Mouse (Mus musculus) T-cell, adult 66 days (primary cell): ENCODE data around the gene Cdk10. TPM values are rescaled to one million over a fixed set of nuclear protein-coding genes. Genes with fewer than 3 reads are reported as not detected.

Experiments used
- total RNA-seq, 2 experiments: library from RNA; stranded (reverse); gene quantifications; 3 replicates in 1 of 2; 4 replicates in 1 of 2; pipeline ENCODE4 v1.2.4; 2023

Gene Cdk10
- total RNA-seq: 10 to 100 TPM; 56.3 to 72.4 TPM

GRCm38 (mm10) chr8:123224278-123225266 is at the start of gene Cdk10:
Gene Cdk10, plus strand, starts transcription at chr8:123224842.

GRCm38 (mm10) chr8:123185566-123186409 is 38.9 kb upstream of the Cdk10 start, which contains the start of gene Dpep1:
Gene Dpep1, plus strand, starts transcription at chr8:123186242.

GRCm38 (mm10) chr8:123212321-123213117 is 12.1 kb upstream of the Cdk10 start, which contains the start of the genes Chmp1a and Spata33:
Gene Chmp1a, minus strand, starts transcription at chr8:123212763.
Gene Spata33, plus strand, starts transcription at chr8:123212832.

GRCm38 (mm10) chr8:123235520-123236497 is 11.2 kb downstream of the Cdk10 start, which contains the start of gene Spata2l:
Gene Spata2l, minus strand, starts transcription at chr8:123236233.

GRCm38 (mm10) chr8:123254099-123254885 is 29.6 kb downstream of the Cdk10 start, which contains the start of the genes Zfp276 and Vps9d1:
Gene Zfp276, plus strand, starts transcription at chr8:123254195.
Gene Vps9d1, minus strand, starts transcription at chr8:123254348.

Other genes with a start within 250 kb of the Cdk10 start
- 100 to 1,000 TPM; 315 to 332 TPM for gene Ankrd11, start 182.6 kb upstream of the Cdk10 start, total RNA-seq
- gene Spg7, start 161.9 kb upstream of the Cdk10 start, total RNA-seq: 10 to 100 TPM; 64.1 to 68.2 TPM
- 1,000 to 10,000 TPM; 1,793 to 1,834 TPM for gene Rpl13, start 122.5 kb upstream of the Cdk10 start, total RNA-seq
- 1 to 10 TPM; 2.4 to 4.4 TPM for gene Cpne7, start 107.5 kb upstream of the Cdk10 start, total RNA-seq
- gene Sult5a1, start 66.5 kb upstream of the Cdk10 start, total RNA-seq: not detected
- gene Dpep1, start 38.6 kb upstream of the Cdk10 start, total RNA-seq: not detected
- 10 to 100 TPM; 66.2 to 94.1 TPM for gene Chmp1a, start 12.1 kb upstream of the Cdk10 start, total RNA-seq
- not detected for gene Spata33, start 12.0 kb upstream of the Cdk10 start, total RNA-seq
- 10 to 100 TPM; 10.6 to 14.3 TPM for gene Spata2l, start 11.4 kb downstream of the Cdk10 start, total RNA-seq
- 10 to 100 TPM; 35.2 to 40.2 TPM for gene Zfp276, start 29.4 kb downstream of the Cdk10 start, total RNA-seq
- 10 to 100 TPM; 31.2 to 33.0 TPM for gene Vps9d1, start 29.5 kb downstream of the Cdk10 start, total RNA-seq
- 1 to 10 TPM; 9.8 TPM for gene Fanca, start 93.7 kb downstream of the Cdk10 start, total RNA-seq
- gene Spire2, start 107.9 kb downstream of the Cdk10 start, total RNA-seq: not detected
- gene Tcf25, start 148.9 kb downstream of the Cdk10 start, total RNA-seq: 100 to 1,000 TPM; 195 to 202 TPM
- under 1 TPM; 0.58 to 0.86 TPM for gene Mc1r, start 182.3 kb downstream of the Cdk10 start, total RNA-seq
- 1 to 10 TPM; 1.2 to 1.5 TPM for gene Tubb3, start 186.6 kb downstream of the Cdk10 start, total RNA-seq
- gene Def8, start 198.7 kb downstream of the Cdk10 start, total RNA-seq: 10 to 100 TPM; 13.8 to 20.9 TPM